In the genomic region with DNA sequence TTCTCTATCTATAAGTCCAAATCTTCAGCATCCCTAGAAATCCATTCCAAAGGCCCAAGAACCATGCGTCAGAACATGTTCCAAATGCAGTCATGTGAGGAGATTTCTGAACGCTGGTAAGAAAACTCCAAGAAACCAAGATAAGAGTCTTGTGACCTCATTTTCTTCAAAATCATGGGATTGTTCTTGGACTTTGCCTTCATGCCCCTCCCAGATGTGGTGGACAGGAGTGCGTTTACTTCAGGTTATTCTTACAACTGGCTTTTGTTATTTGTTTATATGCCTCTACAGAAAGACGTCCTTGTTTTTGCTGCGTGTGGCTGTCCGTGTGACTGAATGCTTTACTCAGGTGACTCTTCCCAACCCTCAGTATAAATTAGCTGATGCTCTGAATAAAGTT, we compare ENCODE assay signal across 17 mouse cellular contexts. TPM values are rescaled to one million over a fixed set of nuclear protein-coding genes. Genes with fewer than 3 reads are reported as not detected.
"Had no signal": no experiment of that assay in that cellular context is flagged by ENCODE, and none has a peak within 500 bp of the region (broad histone marks: within the 10 kb centered on the region; RNA-seq: fewer than 3 reads in every experiment).

No protein-coding gene starts in this region.

- H3K4me1 ChIP-seq: neural tube, embryonic 12.5 days; neural tube, embryonic 13.5 days; neural tube, embryonic 15.5 days; stomach, embryonic 15.5 days had no signal

- H3K9ac ChIP-seq: neural tube, embryonic 12.5 days; neural tube, embryonic 13.5 days; neural tube, embryonic 15.5 days; stomach, embryonic 15.5 days had no signal

- H3K9me3 ChIP-seq: neural tube, embryonic 12.5 days; neural tube, embryonic 13.5 days; neural tube, embryonic 15.5 days; stomach, embryonic 15.5 days had no signal

- H3K36me3 ChIP-seq: neural tube, embryonic 12.5 days; neural tube, embryonic 13.5 days; neural tube, embryonic 15.5 days; stomach, embryonic 15.5 days had no signal

- H3K27me3 ChIP-seq: neural tube, embryonic 12.5 days; neural tube, embryonic 13.5 days; neural tube, embryonic 15.5 days; stomach, embryonic 15.5 days had no signal

- H3K4me3 ChIP-seq: neural tube, embryonic 12.5 days; neural tube, embryonic 13.5 days; neural tube, embryonic 15.5 days; stomach, embryonic 15.5 days had no signal

- H3K27ac ChIP-seq: neural tube, embryonic 12.5 days; neural tube, embryonic 13.5 days; neural tube, embryonic 15.5 days; stomach, embryonic 15.5 days; stomach, postnatal 0 days had no signal

- H3K4me2 ChIP-seq: neural tube, embryonic 12.5 days; neural tube, embryonic 13.5 days; neural tube, embryonic 15.5 days; stomach, embryonic 15.5 days had no signal

- DNase-seq: retina, postnatal 1 day; right cerebral cortex, adult 18-20 months; right cerebral cortex, postnatal 14 days; right cerebral cortex, postnatal 25 days; spleen, adult 18-20 months; thymus, adult 18-20 months; thymus, adult 2 months; thymus, postnatal 14 days; thymus, postnatal 25 days; thymus, postnatal 36 days; thymus, postnatal 4 days had no signal

RNA-seq across cellular contexts. Expression of a gene that starts 7.1 kb away (rescaled TPM):
- polyA plus RNA-seq: small intestine, adult 2 months had no signal
